ENCODE assay signal across 8 mouse cellular contexts in the genomic region with DNA sequence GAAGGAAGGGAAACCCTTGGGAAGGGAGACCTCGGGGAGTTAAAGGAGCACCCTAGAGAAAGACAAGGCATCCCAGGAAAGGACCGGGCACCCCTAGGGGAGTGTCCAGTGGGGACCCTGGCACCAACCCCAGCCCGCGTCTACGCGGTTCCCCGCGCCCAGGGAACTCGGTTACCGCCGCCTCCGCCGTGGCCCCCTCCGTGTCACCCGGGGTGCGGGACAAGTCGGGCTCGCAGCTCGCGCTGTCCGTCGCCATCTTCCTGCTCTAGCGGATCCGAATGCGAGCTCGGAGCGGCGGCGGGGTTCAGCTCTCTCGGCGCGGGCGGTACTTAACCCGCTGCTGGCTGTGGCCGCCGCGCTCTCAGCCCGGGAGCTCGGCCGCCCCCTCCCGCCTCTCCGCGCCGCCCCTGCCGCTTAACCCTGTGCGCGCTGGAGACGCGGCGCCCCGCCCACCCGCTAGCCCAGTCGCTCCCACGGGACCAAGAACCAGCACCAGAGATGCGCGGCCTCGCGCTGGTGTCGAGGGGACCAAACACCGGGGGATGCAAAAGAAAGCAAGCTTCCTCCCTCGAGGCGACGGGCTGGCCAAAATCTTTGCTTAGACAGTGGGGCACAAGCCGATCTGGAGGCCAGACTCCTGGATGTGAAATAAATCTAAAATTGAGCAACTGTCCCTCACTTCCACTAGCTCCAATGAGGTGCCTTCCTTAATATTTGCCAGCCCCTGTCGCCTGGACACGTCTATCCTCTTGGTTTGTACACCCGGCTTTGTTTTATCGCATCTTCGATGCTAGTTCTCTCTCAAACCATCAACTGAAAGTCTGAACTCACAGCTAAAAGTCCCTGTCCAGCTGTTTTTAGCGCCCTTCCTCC. TPM values are rescaled to one million over a fixed set of nuclear protein-coding genes. Genes with fewer than 3 reads are reported as not detected.
A peak's percentile ranks its signal among the peaks of the same experiment; 100 is the strongest.
DNase-seq lines count a peak whose midpoint lies in the region; ATAC-seq lines count a peak whose summit lies in the region.
"Had no signal": no experiment of that assay in that cellular context is flagged by ENCODE, and none has a peak within 500 bp of the region (broad histone marks: within the 10 kb centered on the region; RNA-seq: fewer than 3 reads in every experiment).

TSS of gene Cttnbp2 (minus strand) at position 364 of the 873 bp plus-strand sequence.

- H3K4me3 ChIP-seq in intestine, embryonic 14.5 days (ENCODE audit: low read depth, low read length): peak within 1 kb of the TSS; percentile 56

- peaks cover 4% of the 10 kb centered on the region; the same call in 1 of the 2 replicates for H3K4me1 ChIP-seq in intestine, embryonic 14.5 days (replicated peaks; ENCODE audit: control insufficient read depth, insufficient read depth, low read length)

- 2% methylated on average over 68 of the region's 70 CpGs for WGBS in intestine, embryonic 14.5 days

- peak; percentile 85 to 87 for DNase-seq in adrenal gland, postnatal 36 days
- peak; percentile 80 for DNase-seq in embryo, embryonic 10.5 days (ENCODE audit: low spot score)
- peak; percentile 56 for DNase-seq in gastrocnemius, postnatal 25 days
- DNase-seq in intestine, embryonic 14.5 days (ENCODE audit: low spot score): peak; percentile 85
- peak; percentile 74 to 82 for DNase-seq in left cerebral cortex, postnatal 14 days (ENCODE audit: low spot score in 2 of 2)
- DNase-seq in skeletal muscle tissue, adult 2 months (ENCODE audit: low read depth, low spot score): peak; percentile 2

- H3K4me2 ChIP-seq in intestine, embryonic 14.5 days (ENCODE audit: low read length): peak within 1 kb of the TSS; percentile 88

- no peaks in the 10 kb centered on the region for H3K36me3 ChIP-seq in intestine, embryonic 14.5 days (ENCODE audit: control insufficient read depth, insufficient read depth, low read length)

- H3K27ac ChIP-seq in intestine, embryonic 14.5 days (ENCODE audit: low read depth): no peak within 1 kb of the TSS
- H3K27ac ChIP-seq: macrophage had no signal

- no peaks in the 10 kb centered on the region for H3K9me3 ChIP-seq in intestine, embryonic 14.5 days (ENCODE audit: control insufficient read depth, low read length)

- ATAC-seq in intestine, embryonic 14.5 days (replicated peaks; ENCODE audit: low FRiP score, low TSS enrichment, low read depth): peak; percentile 93
- peak; percentile 63 for ATAC-seq in megakaryocyte-erythroid progenitor cell, adult 5-6 weeks (replicated peaks; ENCODE audit: low FRiP score, low TSS enrichment, poor library complexity, severe bottlenecking)

- H3K27me3 ChIP-seq in intestine, embryonic 14.5 days (replicated peaks; ENCODE audit: control insufficient read depth, insufficient read depth, low read length): 0 out of 2 replicates have a peak, but pooled peaks cover 2% of the 10 kb centered on the region

- intact Hi-C loops in left cerebral cortex, postnatal 14 days (cut with DNase I): loop anchor here (5.0 to 10.0 kb wide), 4 partner anchors 67 to 303 kb away; no protein-coding TSS in a partner anchor

- peak within 1 kb of the TSS; percentile 58 for H3K9ac ChIP-seq in intestine, embryonic 14.5 days (ENCODE audit: low read length)

RNA-seq across cellular contexts. Expression of gene Cttnbp2, which starts in this region (rescaled TPM):
- total RNA-seq in adrenal gland, postnatal 36 days (2021): 10 to 100 TPM; 69.7 to 80.3 TPM
- total RNA-seq in gastrocnemius, postnatal 25 days (2021): 1 to 10 TPM; 1.0 to 1.2 TPM
- polyA plus RNA-seq in intestine, embryonic 14.5 days (2014; fragmentation: Nextera tagmentation; extraction: Ambion mirVana): 14.9 and 17.0 TPM in 2 replicates
- total RNA-seq in left cerebral cortex, postnatal 14 days (2021): 100 to 1,000 TPM; 133 to 135 TPM
- not detected in 2 replicates for total RNA-seq in megakaryocyte-erythroid progenitor cell, adult 5-6 weeks (2014; fragmentation: Nextera tagmentation)
- 0.15 TPM in 1 of 2 replicates, not detected in the other for total RNA-seq in megakaryocyte-erythroid progenitor cell, adult 5-6 weeks (2017)
- polyA plus RNA-seq: macrophage had no signal

Comparison
In these comparisons a context has a peak if more than half of its experiments do, and no peak if none do; other contexts are left out.
1. RNA of gene Cttnbp2 (total RNA-seq): 133 to 135 TPM in left cerebral cortex, postnatal 14 days and 69.7 to 80.3 TPM in adrenal gland, postnatal 36 days; 1.0 to 1.2 TPM in gastrocnemius, postnatal 25 days and 0.15 TPM in megakaryocyte-erythroid progenitor cell, adult 5-6 weeks; every median in the first group is over 10 times any median in the second.
2. Peak in ATAC-seq in megakaryocyte-erythroid progenitor cell, adult 5-6 weeks; RNA of the gene not detected or under 1 TPM.
3. DNase-seq: peak in every context shown above with its lines; median percentile 86 in adrenal gland, postnatal 36 days; 85 in intestine, embryonic 14.5 days; 80 in embryo, embryonic 10.5 days; 78 in left cerebral cortex, postnatal 14 days; 56 in gastrocnemius, postnatal 25 days; 2 in skeletal muscle tissue, adult 2 months.